In the genomic region with DNA sequence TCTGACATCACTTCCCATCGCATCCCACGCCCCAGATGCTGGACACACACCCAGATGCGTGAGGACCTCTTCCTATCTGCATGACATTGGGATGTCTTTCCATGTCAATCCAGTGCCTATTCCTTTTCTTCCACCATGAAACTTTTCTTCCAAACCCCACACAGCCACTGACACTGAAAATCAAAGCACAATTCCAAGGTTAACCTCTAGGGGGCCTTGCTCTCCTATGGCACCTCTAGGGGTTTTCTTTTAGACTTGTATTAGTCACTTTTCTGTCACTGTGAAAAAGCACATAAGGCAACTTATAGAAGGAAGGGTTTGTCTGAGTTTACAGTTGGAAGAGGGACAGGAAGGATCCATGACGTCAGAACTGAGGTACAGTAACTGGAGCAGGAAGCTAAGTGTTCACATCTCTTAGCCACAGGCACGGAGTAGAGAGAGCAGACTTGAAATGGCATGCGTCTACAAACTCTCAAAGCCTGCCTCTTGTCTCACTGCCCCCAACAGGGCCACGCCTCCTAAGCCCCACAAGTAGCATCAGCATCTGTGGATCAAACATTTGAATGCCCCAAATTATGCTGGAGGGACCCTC, we compare ENCODE assay signal across 22 mouse cellular contexts.
DNase-seq lines count a peak whose midpoint lies in the region; TF ChIP-seq lines count a peak whose summit lies in the region.
"Had no signal": no experiment of that assay in that cellular context is flagged by ENCODE, and none has a peak within 500 bp of the region (broad histone marks: within the 10 kb centered on the region; RNA-seq: fewer than 3 reads in every experiment).

No protein-coding gene starts in this region.

- intact Hi-C loops in gastrocnemius, adult 2 months (cut with DNase I), result no loop called here
- intact Hi-C loops in gastrocnemius, postnatal 14 days (cut with DNase I; ENCODE audit: low total_unique reads), result no loop called here

- H3K4me3 ChIP-seq in gastrocnemius, adult 2 months, result no peak overlapping the region
- H3K4me3 ChIP-seq: embryonic facial prominence, embryonic 10.5 days; erythroblast, embryonic 14.5 days; hindbrain, embryonic 12.5 days; neural tube, embryonic 15.5 days; stomach, embryonic 15.5 days had no signal

- no peak overlapping the region for H3K27ac ChIP-seq in gastrocnemius, adult 2 months
- H3K27ac ChIP-seq: embryonic facial prominence, embryonic 10.5 days; hindbrain, embryonic 12.5 days; neural tube, embryonic 15.5 days; stomach, embryonic 15.5 days had no signal

- TF ChIP-seq CTCF in gastrocnemius, adult 2 months (IDR thresholded peaks at IDR 0.05), result peak; percentile 21; the same call in 1 of the 2 replicates

- no peak for DNase-seq in gastrocnemius, adult 2 months
- DNase-seq in gastrocnemius, postnatal 14 days, result no peak
- DNase-seq in thymus, postnatal 0 days (ENCODE audit: low spot score), result peak; percentile 10
- DNase-seq in thymus, postnatal 4 days, result no peak
- DNase-seq in c-Kit-positive CD71-positive TER-119-positive erythroid progenitor cells, embryonic 14.5 days (ENCODE audit: low spot score), result peak; percentile 1
- DNase-seq in cerebellum, postnatal 4 days (ENCODE audit: low spot score in 2 of 2), result no peak
- no peak for DNase-seq in frontal cortex, adult 2 months (ENCODE audit: extremely low spot score in 1 of 2, low spot score in 1 of 2)
- no peak for DNase-seq in layer of hippocampus, postnatal 14 days (ENCODE audit: low spot score in 2 of 2)
- DNase-seq: adrenal gland, postnatal 10 days; B cell, adult 2 months; cerebellum, adult 9-10 months; forebrain, postnatal 0 days; gastrocnemius, postnatal 36 days; kidney, adult 11 months; kidney, postnatal 14 days; spleen, adult 18-20 months; thymus, postnatal 14 days had no signal

Comparison
In these comparisons a context has a peak if more than half of its experiments do, and no peak if none do; other contexts are left out.
1. DNase-seq: peak in thymus, postnatal 0 days (single experiment) and c-Kit-positive CD71-positive TER-119-positive erythroid progenitor cells, embryonic 14.5 days (single experiment); none in gastrocnemius, adult 2 months (single experiment), gastrocnemius, postnatal 14 days (single experiment), thymus, postnatal 4 days (single experiment), cerebellum, postnatal 4 days (0 of 2), frontal cortex, adult 2 months (0 of 2) and layer of hippocampus, postnatal 14 days (0 of 2).